Mouse (Mus musculus) left cerebral cortex, postnatal 14 days (tissue): ENCODE data around the gene Gm20388. TPM values are rescaled to one million over a fixed set of nuclear protein-coding genes. Genes with fewer than 3 reads are reported as not detected.
A peak's percentile ranks its signal among the peaks of the same experiment; 100 is the strongest.

Source experiments
- DNase-seq, 2 experiments: peaks; one replicate each; pipeline ENCODE4 v3.0.0; 2021 to 2022; ENCODE audit warnings: low spot score in 2 of 2, mixed read lengths in 1 of 2
- intact Hi-C: fragments of 180-260 bp; cut with DNase I; formaldehyde crosslinking; loops from one replicate; pipeline ENCODE4 v1.15.1; 2025
- total RNA-seq, 2 experiments: library from RNA; stranded (reverse); gene quantifications; 2 replicates each; pipeline ENCODE4 v1.2.3; 2021

The Gm20388 gene
- total RNA-seq, 2 experiments from 2014 or later, result 2.8 to 7.3 TPM

- intact Hi-C loops, result no loop called here
- peak in 1 of 2 experiments; percentile 63 for DNase-seq
These were observed 2425.7 kb downstream of the Gm20388 start for GRCm38 (mm10) chr8:122336251-122336910.

DNA sequence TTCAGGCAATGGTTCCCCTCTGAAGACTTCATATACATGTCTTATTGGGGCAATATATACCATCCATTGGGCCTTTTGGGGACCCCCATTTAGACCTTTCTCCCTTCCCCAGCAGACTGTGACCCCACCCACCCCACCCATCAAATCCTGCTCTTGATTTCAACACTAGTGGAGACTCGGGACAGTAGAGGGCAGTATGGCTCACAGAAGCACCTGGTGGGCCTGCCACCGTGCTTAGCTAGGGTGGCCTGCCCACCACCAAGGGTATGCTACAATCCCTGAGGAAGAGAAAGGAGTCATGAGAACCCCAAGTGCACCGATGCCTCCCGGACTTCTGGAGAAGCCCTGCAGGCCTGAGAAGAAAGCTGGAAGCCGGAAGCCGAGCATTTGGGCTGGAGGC, 2428.2 kb downstream of the Gm20388 start:
- intact Hi-C loops, result no loop called here
- DNase-seq, result no peak

DNA sequence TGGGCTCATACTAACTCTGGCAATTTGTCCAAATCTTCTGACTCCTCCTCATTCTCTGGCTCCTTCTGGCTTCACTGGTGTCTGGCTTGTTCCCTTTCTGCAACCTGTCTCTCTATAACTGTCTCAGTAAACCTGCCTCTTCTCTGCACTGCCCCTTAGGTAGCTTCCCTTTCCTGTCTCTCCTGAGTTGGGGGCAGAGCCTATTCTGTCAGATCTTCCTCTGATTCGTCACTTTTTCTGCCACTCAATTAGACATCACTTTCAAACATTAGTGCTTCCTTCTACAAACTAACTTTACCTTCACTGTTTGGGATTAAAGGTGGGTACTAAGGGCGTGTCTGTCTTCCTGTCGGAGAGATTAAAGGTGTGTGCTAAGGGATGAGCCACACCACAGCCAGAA, 2430.1 kb downstream of the Gm20388 start:
- DNase-seq, result no peak
- intact Hi-C loops, result no loop called here

DNA sequence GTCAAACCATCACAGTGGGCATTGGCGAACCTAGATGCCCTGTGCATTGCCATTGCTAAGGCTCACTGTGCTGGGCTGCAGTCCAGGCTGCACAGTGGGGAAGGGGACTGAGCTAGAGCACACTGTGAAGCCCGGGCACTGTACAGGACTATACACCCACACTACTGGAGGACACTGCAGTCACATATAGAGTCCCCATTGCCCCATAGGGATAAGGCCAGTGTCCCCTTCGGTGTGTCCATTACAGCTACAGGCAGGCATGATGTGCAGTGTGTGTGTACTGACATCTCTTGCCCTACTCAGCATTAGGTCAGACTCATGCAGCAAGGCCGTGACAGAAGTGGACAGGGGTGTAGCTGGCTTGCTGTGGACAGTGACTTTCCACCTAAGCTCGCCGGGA, 2431.1 kb downstream of the Gm20388 start:
- DNase-seq, result no peak
- intact Hi-C loops, result loop anchor here (2.0 kb wide), 1 partner anchor 27 kb away; no protein-coding TSS in a partner anchor

GRCm38 (mm10) chr8:122342362-122342761, 2431.7 kb downstream of the Gm20388 start:
- DNase-seq, result peak in 1 of 2 experiments; percentile 57
- intact Hi-C loops, result loop anchor here (2.0 kb wide), 1 partner anchor 26 kb away; no protein-coding TSS in a partner anchor

GRCm38 (mm10) chr8:122342806-122343209, 2432.2 kb downstream of the Gm20388 start:
- intact Hi-C loops, result loop anchor here (2.0 kb wide), 1 partner anchor 26 kb away; no protein-coding TSS in a partner anchor
- DNase-seq, result peak; percentile 59 to 64

- intact Hi-C loops, result loop anchor here (2.0 kb wide), 1 partner anchor 25 kb away; no protein-coding TSS in a partner anchor
- DNase-seq, result no peak
These were observed 2432.7 kb downstream of the Gm20388 start for GRCm38 (mm10) chr8:122343341-122343740.

- intact Hi-C loops, result loop anchor here (2.0 kb wide), 1 partner anchor 25 kb away; no protein-coding TSS in a partner anchor
- no peak for DNase-seq
These were observed 2433.1 kb downstream of the Gm20388 start for GRCm38 (mm10) chr8:122343758-122344157.

- DNase-seq, result no peak
- intact Hi-C loops, result no loop called here
These were observed 2433.6 kb downstream of the Gm20388 start for GRCm38 (mm10) chr8:122344219-122344618.

GRCm38 (mm10) chr8:122345181-122346095, 2434.8 kb downstream of the Gm20388 start:
- intact Hi-C loops, result no loop called here
- DNase-seq, result no peak

DNA sequence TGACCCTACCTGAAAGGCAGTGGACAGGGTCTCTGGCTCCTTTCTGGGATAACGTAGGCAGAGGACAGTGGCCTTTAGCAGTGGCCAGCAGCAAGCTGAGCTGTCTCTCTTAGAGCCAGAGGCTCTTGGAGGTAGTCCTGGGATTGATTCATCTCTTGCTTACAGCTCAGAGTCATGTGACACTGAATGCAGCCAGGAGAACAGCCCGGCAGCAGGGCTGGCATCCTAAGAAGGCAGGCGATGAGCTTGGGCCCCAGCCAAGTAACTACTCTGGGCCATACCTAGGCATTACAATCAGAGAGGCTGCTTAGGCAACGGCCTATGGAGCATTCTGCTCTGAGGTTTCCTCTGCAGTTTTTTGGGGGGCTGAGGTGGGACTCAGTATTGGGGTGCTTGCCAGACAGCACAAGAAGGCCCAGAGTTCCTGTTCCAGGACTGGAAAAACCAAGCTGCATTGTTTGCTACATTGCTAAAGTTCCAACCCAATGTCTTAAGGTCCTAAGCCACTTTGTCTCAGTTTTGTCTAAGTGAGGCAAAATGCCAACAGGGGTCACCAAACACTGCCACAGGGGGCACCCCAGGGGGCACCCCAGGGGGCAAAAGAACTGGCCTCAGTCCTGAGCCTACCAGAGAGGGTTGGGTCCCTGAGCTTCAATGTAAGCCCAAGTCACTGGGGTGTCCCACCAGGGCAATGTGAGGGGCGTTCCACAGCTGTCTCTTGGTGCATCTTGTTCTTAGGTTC, 2437.3 kb downstream of the Gm20388 start:
- intact Hi-C loops, result no loop called here
- DNase-seq, result peak; percentile 62 to 66

GRCm38 (mm10) chr8:122349357-122350297, 2439.0 kb downstream of the Gm20388 start:
- intact Hi-C loops, result no loop called here
- no peak for DNase-seq

DNA sequence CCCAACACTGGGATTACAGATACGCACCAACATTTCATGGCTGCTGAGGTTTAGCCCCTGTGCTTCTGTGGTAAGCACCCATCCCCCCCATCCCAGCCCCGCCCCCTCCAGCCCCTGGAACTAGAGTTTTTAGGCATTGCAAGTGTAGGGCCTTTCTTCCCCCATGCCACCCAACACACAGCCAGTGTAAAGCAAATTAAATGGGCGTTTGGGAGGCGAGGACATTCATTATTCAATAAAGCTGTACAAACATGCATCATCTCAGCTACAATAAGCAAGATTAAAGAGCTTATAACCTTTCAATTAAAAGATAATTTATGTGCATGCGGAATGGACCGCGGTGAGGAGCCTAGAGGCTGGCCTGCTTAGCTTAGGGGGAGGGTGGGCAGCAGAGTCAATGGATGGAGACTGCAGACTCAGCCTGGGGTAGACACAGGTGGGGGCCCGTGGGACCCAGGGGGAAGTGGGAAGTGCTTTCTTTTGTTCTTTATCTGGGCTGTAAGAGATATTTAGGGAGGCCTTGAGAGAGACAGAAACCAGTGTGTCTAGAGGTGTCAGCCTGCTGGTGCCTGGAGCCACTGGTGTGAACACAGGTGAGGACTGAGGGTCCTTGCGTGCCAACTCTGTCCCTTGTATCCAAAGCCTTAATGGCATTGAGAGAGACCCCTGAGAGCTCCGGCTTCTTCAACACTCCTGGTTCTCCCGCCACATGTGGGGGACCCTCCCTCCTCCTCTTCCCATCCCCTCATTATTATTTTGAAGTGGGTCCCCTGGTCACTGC, 2439.9 kb downstream of the Gm20388 start:
- no peak for DNase-seq
- intact Hi-C loops, result no loop called here

GRCm38 (mm10) chr8:122354157-122354556, 2443.5 kb downstream of the Gm20388 start:
- DNase-seq, result no peak
- intact Hi-C loops, result no loop called here

- intact Hi-C loops, result no loop called here
- DNase-seq, result peak; percentile 57 to 65
These were observed 2445.3 kb downstream of the Gm20388 start for GRCm38 (mm10) chr8:122355642-122356606.

DNA sequence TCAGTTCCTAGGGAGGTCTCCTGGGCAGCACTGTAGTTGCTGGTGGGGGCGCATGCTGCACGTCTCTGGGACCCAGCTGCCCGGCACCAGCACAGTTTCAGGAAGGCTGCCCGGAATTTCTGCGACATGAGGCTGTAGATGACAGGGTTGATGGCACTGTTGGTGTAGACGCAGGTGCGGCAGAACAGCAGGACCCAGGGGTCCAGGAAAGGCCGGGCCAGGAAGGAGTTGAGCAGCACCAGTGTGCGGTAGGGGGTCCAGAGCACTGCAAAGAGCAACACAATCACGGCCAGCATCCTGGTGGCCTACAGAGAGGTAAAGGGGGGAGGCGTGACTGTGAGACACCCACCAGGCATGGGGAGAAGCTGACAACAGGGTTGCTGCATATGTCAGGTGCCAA, 2446.6 kb downstream of the Gm20388 start:
- no peak for DNase-seq
- intact Hi-C loops, result no loop called here

GRCm38 (mm10) chr8:122357641-122358040, 2447.0 kb downstream of the Gm20388 start:
- intact Hi-C loops, result no loop called here
- DNase-seq, result no peak
